Mouse (Mus musculus): ENCODE measurements around the gene Nxf7. TPM values are rescaled to one million over a fixed set of nuclear protein-coding genes. Genes with fewer than 3 reads are reported as not detected.
"Not testable (repeated sequence)": the region's sequence is repeated elsewhere in the genome, so short reads cannot be mapped to it uniquely, and the experiment has no call there.

Gene Nxf7
- polyA plus RNA-seq (2014; fragmentation: Nextera tagmentation; extraction: Ambion mirVana): not detected in 2 replicates

- Histone ChIP-seq H3K4me2 (ENCODE audit: low read length) (no peak within 1 kb of the TSS), H3K36me3 (ENCODE audit: control insufficient read depth, insufficient read depth, low read length) (no peaks in the 10 kb centered on the region)
- 87% methylated on average over 2 of the region's 2 CpGs for WGBS
Measured at GRCm38 (mm10) chrX:135598677-135599076, at the start of gene Nxf7. Gene Nxf7 (minus strand): TSS chrX:135598777.

GRCm38 (mm10) chrX:135627605-135628004 is 29.0 kb upstream of the Nxf7 start, which contains the start of gene Prame:
Gene Prame (minus strand): TSS chrX:135627705.
- no peaks in the 10 kb centered on the region for H3K4me1 ChIP-seq (ENCODE audit: control insufficient read depth, insufficient read depth, low read length)
- no peak within 1 kb of the TSS for H3K4me2 ChIP-seq (ENCODE audit: low read length)
- WGBS: 90% methylated on average over 11 of the region's 11 CpGs
- H3K27me3 ChIP-seq (replicated peaks; ENCODE audit: control insufficient read depth, insufficient read depth, low read length): no peaks in the 10 kb centered on the region
- no peak within 1 kb of the TSS for H3K4me3 ChIP-seq (ENCODE audit: low read depth, low read length)
- no peak within 1 kb of the TSS for H3K27ac ChIP-seq (ENCODE audit: low read depth, low read length)
- DNase-seq (ENCODE audit: low spot score) (no peak), ATAC-seq (no peak)
- no peaks in the 10 kb centered on the region for H3K9me3 ChIP-seq (replicated peaks; ENCODE audit: control insufficient read depth, low read length)
- H3K9ac ChIP-seq (ENCODE audit: low read length): no peak within 1 kb of the TSS
- H3K36me3 ChIP-seq (ENCODE audit: control insufficient read depth, insufficient read depth, low read length): no peaks in the 10 kb centered on the region

More at GRCm38 (mm10) chrX:135598677-135599076, at the start of gene Nxf7:
- DNase-seq (ENCODE audit: low spot score): no peak
- Histone ChIP-seq H3K4me3 (ENCODE audit: low read depth, low read length) (no peak within 1 kb of the TSS), H3K4me1 (ENCODE audit: control insufficient read depth, insufficient read depth, low read length) (no peaks in the 10 kb centered on the region), H3K27ac (ENCODE audit: low read depth, low read length) (no peak within 1 kb of the TSS), H3K27me3 (replicated peaks; ENCODE audit: control insufficient read depth, insufficient read depth, low read length) (no peaks in the 10 kb centered on the region), H3K9me3 (replicated peaks; ENCODE audit: control insufficient read depth, low read length) (no peaks in the 10 kb centered on the region), H3K9ac (ENCODE audit: low read length) (no peak within 1 kb of the TSS)
- no peak for ATAC-seq

- not testable (repeated sequence) for ATAC-seq; H3K4me1 ChIP-seq (ENCODE audit: control insufficient read depth, insufficient read depth, low read length)
- 75% methylated on average over 3 of the region's 3 CpGs for WGBS
Measured at GRCm38 (mm10) chrX:135601298-135602029, 2.9 kb upstream of the Nxf7 start.

GRCm38 (mm10) chrX:135598096-135598495 is 481 bp downstream of the Nxf7 start:
- DNase-seq (ENCODE audit: low spot score) (no peak), ATAC-seq (no peak)
- Histone ChIP-seq H3K4me3 (ENCODE audit: low read depth, low read length) (no peak overlapping the region), H3K4me2 (ENCODE audit: low read length) (no peak overlapping the region), H3K27ac (ENCODE audit: low read depth, low read length) (no peak overlapping the region), H3K4me1 (ENCODE audit: control insufficient read depth, insufficient read depth, low read length) (no peaks in the 10 kb centered on the region), H3K9ac (ENCODE audit: low read length) (no peak overlapping the region), H3K9me3 (replicated peaks; ENCODE audit: control insufficient read depth, low read length) (no peaks in the 10 kb centered on the region), H3K36me3 (ENCODE audit: control insufficient read depth, insufficient read depth, low read length) (no peaks in the 10 kb centered on the region), H3K27me3 (replicated peaks; ENCODE audit: control insufficient read depth, insufficient read depth, low read length) (no peaks in the 10 kb centered on the region)
- WGBS: 89% methylated on average over 13 of the region's 13 CpGs

More at GRCm38 (mm10) chrX:135601298-135602029, 2.9 kb upstream of the Nxf7 start:
- not testable (repeated sequence) for H3K27me3 ChIP-seq (replicated peaks; ENCODE audit: control insufficient read depth, insufficient read depth, low read length); H3K9ac ChIP-seq (ENCODE audit: low read length); H3K27ac ChIP-seq (ENCODE audit: low read depth, low read length); H3K4me3 ChIP-seq (ENCODE audit: low read depth, low read length); H3K36me3 ChIP-seq (ENCODE audit: control insufficient read depth, insufficient read depth, low read length); H3K9me3 ChIP-seq (replicated peaks; ENCODE audit: control insufficient read depth, low read length); H3K4me2 ChIP-seq (ENCODE audit: low read length)
- DNase-seq (ENCODE audit: low spot score): peak; percentile 18

- no peak overlapping the region for H3K4me2 ChIP-seq (ENCODE audit: low read length)
- no peaks in the 10 kb centered on the region for H3K27me3 ChIP-seq (replicated peaks; ENCODE audit: control insufficient read depth, insufficient read depth, low read length)
- H3K9me3 ChIP-seq (replicated peaks; ENCODE audit: control insufficient read depth, low read length): no peaks in the 10 kb centered on the region
- no peak for ATAC-seq
- H3K4me3 ChIP-seq (ENCODE audit: low read depth, low read length): no peak overlapping the region
- H3K27ac ChIP-seq (ENCODE audit: low read depth, low read length): no peak overlapping the region
- no peak overlapping the region for H3K9ac ChIP-seq (ENCODE audit: low read length)
- DNase-seq (ENCODE audit: low spot score): no peak
- no peaks in the 10 kb centered on the region for H3K36me3 ChIP-seq (ENCODE audit: control insufficient read depth, insufficient read depth, low read length)
- WGBS: 85% methylated on average over 1 of the region's 1 CpGs
- H3K4me1 ChIP-seq (ENCODE audit: control insufficient read depth, insufficient read depth, low read length): no peaks in the 10 kb centered on the region
Measured at GRCm38 (mm10) chrX:135576412-135576811, 22.2 kb downstream of the Nxf7 start.

GRCm38 (mm10) chrX:135574958-135575628 is 23.5 kb downstream of the Nxf7 start:
- not testable (repeated sequence) for ATAC-seq; DNase-seq (ENCODE audit: low spot score)

GRCm38 (mm10) chrX:135574261-135574957 is 24.2 kb downstream of the Nxf7 start:
- H3K9me3 ChIP-seq (replicated peaks; ENCODE audit: control insufficient read depth, low read length); H3K9ac ChIP-seq (ENCODE audit: low read length); H3K4me1 ChIP-seq (ENCODE audit: control insufficient read depth, insufficient read depth, low read length); H3K27ac ChIP-seq (ENCODE audit: low read depth, low read length); H3K4me2 ChIP-seq (ENCODE audit: low read length); H3K27me3 ChIP-seq (replicated peaks; ENCODE audit: control insufficient read depth, insufficient read depth, low read length); ATAC-seq; H3K4me3 ChIP-seq (ENCODE audit: low read depth, low read length); H3K36me3 ChIP-seq (ENCODE audit: control insufficient read depth, insufficient read depth, low read length); DNase-seq (ENCODE audit: low spot score): not testable (repeated sequence)
- WGBS: 32% methylated on average over 8 of the region's 8 CpGs

More at GRCm38 (mm10) chrX:135574958-135575628, 23.5 kb downstream of the Nxf7 start:
- not testable (repeated sequence) for H3K27me3 ChIP-seq (replicated peaks; ENCODE audit: control insufficient read depth, insufficient read depth, low read length); H3K9ac ChIP-seq (ENCODE audit: low read length); H3K4me2 ChIP-seq (ENCODE audit: low read length); H3K9me3 ChIP-seq (replicated peaks; ENCODE audit: control insufficient read depth, low read length); H3K4me1 ChIP-seq (ENCODE audit: control insufficient read depth, insufficient read depth, low read length); H3K36me3 ChIP-seq (ENCODE audit: control insufficient read depth, insufficient read depth, low read length); H3K27ac ChIP-seq (ENCODE audit: low read depth, low read length); H3K4me3 ChIP-seq (ENCODE audit: low read depth, low read length)
- WGBS: 73% methylated on average over 9 of the region's 9 CpGs

GRCm38 (mm10) chrX:135569467-135569866 is 29.1 kb downstream of the Nxf7 start:
- H3K4me1 ChIP-seq (ENCODE audit: control insufficient read depth, insufficient read depth, low read length); H3K36me3 ChIP-seq (ENCODE audit: control insufficient read depth, insufficient read depth, low read length); H3K4me3 ChIP-seq (ENCODE audit: low read depth, low read length); H3K9me3 ChIP-seq (replicated peaks; ENCODE audit: control insufficient read depth, low read length); H3K9ac ChIP-seq (ENCODE audit: low read length); H3K27me3 ChIP-seq (replicated peaks; ENCODE audit: control insufficient read depth, insufficient read depth, low read length); H3K4me2 ChIP-seq (ENCODE audit: low read length); H3K27ac ChIP-seq (ENCODE audit: low read depth, low read length): not testable (repeated sequence)
- ATAC-seq: peak; percentile 73; the same call in 1 of the 2 replicates
- DNase-seq (ENCODE audit: low spot score): peak; percentile 64
- WGBS: 20% methylated on average over 1 of the region's 2 CpGs
